Mouse (Mus musculus) gastrocnemius, postnatal 36 days (tissue): ENCODE data around the gene Mast1. TPM values are rescaled to one million over a fixed set of nuclear protein-coding genes. Genes with fewer than 3 reads are reported as not detected.
A peak's percentile ranks its signal among the peaks of the same experiment; 100 is the strongest.

Experiments
- DNase-seq, 2 experiments: peaks; one replicate each; pipeline ENCODE4 v3.0.0; 2022
- intact Hi-C: fragments of 180-260 bp; cut with DNase I; formaldehyde crosslinking; loops from one replicate; pipeline ENCODE4 v1.15.1; 2025
- total RNA-seq, 2 experiments: library from RNA; stranded (reverse); gene quantifications; 2 replicates each; pipeline ENCODE4 v1.2.3; 2021

Gene Mast1
- total RNA-seq, 2 experiments from 2014 or later = not detected

GRCm38 (mm10) chr8:84973803-84974542 is 36.8 kb upstream of the Mast1 start:
- DNase-seq = peak in 1 of 2 experiments; percentile 42
- intact Hi-C loops = loop anchor here (1.0 kb wide), 1 partner anchor 16 kb away; the partner anchor contains the start of gene Hook2

GRCm38 (mm10) chr8:84973079-84973478 is 35.9 kb upstream of the Mast1 start:
- no peak for DNase-seq
- intact Hi-C loops = no loop called here

- intact Hi-C loops = no loop called here
These were observed 33.8 kb upstream of the Mast1 start for GRCm38 (mm10) chr8:84970913-84971312.

GRCm38 (mm10) chr8:84970135-84970790 is 33.1 kb upstream of the Mast1 start:
- no peak for DNase-seq

More at GRCm38 (mm10) chr8:84970913-84971312, 33.8 kb upstream of the Mast1 start:
- DNase-seq = no peak

GRCm38 (mm10) chr8:84969241-84970134 is 32.3 kb upstream of the Mast1 start, which contains the start of the genes Gm49661, Prdx2 and Rnaseh2a:
TSS of gene Gm49661 (minus strand) at chr8:84969433.
TSS of gene Prdx2 (plus strand) at chr8:84969587.
TSS of gene Rnaseh2a (minus strand) at chr8:84969767.
- intact Hi-C loops = loop anchor here (5.0 kb wide), 1 partner anchor 33 kb away; no protein-coding TSS in a partner anchor
- DNase-seq = peak; percentile 65 to 69

More at GRCm38 (mm10) chr8:84970135-84970790, 33.1 kb upstream of the Mast1 start:
- intact Hi-C loops = no loop called here

GRCm38 (mm10) chr8:84968650-84969049 is 31.5 kb upstream of the Mast1 start:
- no peak for DNase-seq
- intact Hi-C loops = loop anchor here (5.0 kb wide), 1 partner anchor 34 kb away; no protein-coding TSS in a partner anchor

GRCm38 (mm10) chr8:84967532-84968304 is 30.6 kb upstream of the Mast1 start:
- intact Hi-C loops = loop anchor here (5.0 kb wide), 1 partner anchor 35 kb away; no protein-coding TSS in a partner anchor
- DNase-seq = no peak

GRCm38 (mm10) chr8:84966603-84967002 is 29.4 kb upstream of the Mast1 start:
- intact Hi-C loops = loop anchor here (5.0 kb wide), 1 partner anchor 36 kb away; no protein-coding TSS in a partner anchor
- no peak for DNase-seq

- intact Hi-C loops = loop anchor here (5.0 kb wide), 1 partner anchor 36 kb away; no protein-coding TSS in a partner anchor
- peak; percentile 85 to 90 for DNase-seq
These were observed 28.7 kb upstream of the Mast1 start for GRCm38 (mm10) chr8:84965731-84966291.

GRCm38 (mm10) chr8:84963952-84964351 is 26.8 kb upstream of the Mast1 start:
- intact Hi-C loops = no loop called here
- no peak for DNase-seq

GRCm38 (mm10) chr8:84959811-84960210 is 22.7 kb upstream of the Mast1 start:
- no peak for DNase-seq
- intact Hi-C loops = loop anchor here (5.0 kb wide), 1 partner anchor 93 kb away; no protein-coding TSS in a partner anchor

- peak in 1 of 2 experiments; percentile 44 for DNase-seq
- intact Hi-C loops = loop anchor here (5.0 kb wide), 1 partner anchor 89 kb away; no protein-coding TSS in a partner anchor
These were observed 19.6 kb upstream of the Mast1 start for GRCm38 (mm10) chr8:84956768-84957167.

GRCm38 (mm10) chr8:84952612-84953255 is 15.6 kb upstream of the Mast1 start:
- intact Hi-C loops = loop anchor here (5.0 kb wide), 1 partner anchor 35 kb away; no protein-coding TSS in a partner anchor
- peak in 1 of 2 experiments; percentile 39 for DNase-seq

GRCm38 (mm10) chr8:84949753-84950152 is 12.6 kb upstream of the Mast1 start:
- no peak for DNase-seq
- intact Hi-C loops = loop anchor here (5.0 kb wide), 1 partner anchor 32 kb away; no protein-coding TSS in a partner anchor

GRCm38 (mm10) chr8:84947241-84947545 is 10.0 kb upstream of the Mast1 start:
- DNase-seq = no peak
- intact Hi-C loops = no loop called here

- intact Hi-C loops = no loop called here
- DNase-seq = no peak
These were observed 9.5 kb upstream of the Mast1 start, which contains the start of gene Rtbdn for GRCm38 (mm10) chr8:84946528-84947240. TSS of gene Rtbdn (plus strand) at chr8:84946991.
